Mouse (Mus musculus) hindbrain, postnatal 0 days (tissue): Measurements from ENCODE around the gene Krt84. TPM values are rescaled to one million over a fixed set of nuclear protein-coding genes. Genes with fewer than 3 reads are reported as not detected.
"Not testable (repeated sequence)": the region's sequence is repeated elsewhere in the genome, so short reads cannot be mapped to it uniquely, and the experiment has no call there.

ENCODE experiments used
- ATAC-seq: fragments of 200-750 bp; cut with Nextera tagmentation; 2 replicates; pipeline ENCODE4 v1.8.0; 2017; ENCODE audit warnings: mild to moderate bottlenecking, moderate TSS enrichment, moderate library complexity
- DNase-seq: peaks from one replicate; pipeline ENCODE4 v3.0.0-alpha.2; 2015; ENCODE audit warnings: low spot score
- H3K27ac ChIP-seq: fragments of 300-500 bp; sonication (generic); 2 replicates; pipeline ENCODE4 v1.5.1; 2014; ENCODE audit warnings: mild to moderate bottlenecking
- H3K27me3 ChIP-seq: fragments of 300-500 bp; sonication (generic); 2 replicates; pipeline ENCODE4 v1.6.1; 2014; ENCODE audit warnings: low read length, mixed read lengths; ENCODE audit not compliant: insufficient read depth
- H3K36me3 ChIP-seq: fragments of 300-500 bp; sonication (generic); 2 replicates; pipeline ENCODE4 v1.6.1; 2014; ENCODE audit warnings: low read length, mixed read lengths; ENCODE audit not compliant: insufficient read depth
- H3K4me1 ChIP-seq: fragments of 300-500 bp; sonication (generic); 2 replicates; pipeline ENCODE4 v1.6.1; 2014; ENCODE audit warnings: antibody characterized with exemption, low read length, mixed read lengths; ENCODE audit not compliant: insufficient read depth
- H3K4me2 ChIP-seq: fragments of 300-500 bp; sonication (generic); 2 replicates; pipeline ENCODE4 v1.6.1; 2014; ENCODE audit warnings: low read depth, mild to moderate bottlenecking, low read length, moderate library complexity, mixed read lengths
- H3K4me3 ChIP-seq: fragments of 300-500 bp; sonication (generic); 2 replicates; pipeline ENCODE4 v1.5.1; 2014; ENCODE audit warnings: low read length
- H3K9ac ChIP-seq: fragments of 300-500 bp; sonication (generic); replicated peaks from 2 replicates; pipeline ENCODE4 v1.6.1; 2014; ENCODE audit warnings: mild to moderate bottlenecking, low read length, moderate library complexity, mixed read lengths
- H3K9me3 ChIP-seq: fragments of 300-500 bp; sonication (generic); 2 replicates; pipeline ENCODE4 v1.6.1; 2016; ENCODE audit warnings: low read length, mixed read lengths
- CTCF ChIP-seq: IDR thresholded peaks from 2 replicates; pipeline ENCODE4 v1.5.1; 2016; ENCODE audit warnings: antibody characterized with exemption, control low read depth, low read depth
- WGBS: fragments of 180-500 bp; shearing (Covaris S2); extraction: QIAGEN DNeasy Blood & Tissue Kit; methylation state at CpG from one replicate; pipeline ENCODE4 v1.1.7; 2014; 5-methylcytosine and 5-hydroxymethylcytosine counted together
- polyA plus RNA-seq: library from polyadenylated mRNA; unstranded; fragments of >200 nt; fragmentation: Nextera tagmentation; extraction: Ambion mirVana; gene quantifications from 2 replicates; pipeline ENCODE4 v1.2.1, GENCODE M21; 2015
- total RNA-seq: library from RNA; depleted of rRNA; stranded (reverse); fragments of >200 nt; gene quantifications from 2 replicates; pipeline ENCODE4 v1.2.3, GENCODE M21; 2014

Krt84 gene
- total and polyA plus RNA-seq, 2 experiments from 2014 or later, result not detected

GRCm38 (mm10) chr15:101536054-101536850 is 3.6 kb upstream of the Krt84 start:
- Histone ChIP-seq H3K9ac (no peak overlapping the region), H3K27ac (no peak overlapping the region), H3K4me2 (no peak overlapping the region), H3K36me3 (no peaks in the 10 kb centered on the region), H3K4me1 (no peaks in the 10 kb centered on the region), H3K27me3 (no peaks in the 10 kb centered on the region), H3K4me3 (no peak overlapping the region), H3K9me3 (no peaks in the 10 kb centered on the region)
- DNase-seq, result no peak
- ATAC-seq, result no peak
- WGBS, result 62% methylated on average over 9 of the region's 9 CpGs
- no peak for TF ChIP-seq CTCF

DNA sequence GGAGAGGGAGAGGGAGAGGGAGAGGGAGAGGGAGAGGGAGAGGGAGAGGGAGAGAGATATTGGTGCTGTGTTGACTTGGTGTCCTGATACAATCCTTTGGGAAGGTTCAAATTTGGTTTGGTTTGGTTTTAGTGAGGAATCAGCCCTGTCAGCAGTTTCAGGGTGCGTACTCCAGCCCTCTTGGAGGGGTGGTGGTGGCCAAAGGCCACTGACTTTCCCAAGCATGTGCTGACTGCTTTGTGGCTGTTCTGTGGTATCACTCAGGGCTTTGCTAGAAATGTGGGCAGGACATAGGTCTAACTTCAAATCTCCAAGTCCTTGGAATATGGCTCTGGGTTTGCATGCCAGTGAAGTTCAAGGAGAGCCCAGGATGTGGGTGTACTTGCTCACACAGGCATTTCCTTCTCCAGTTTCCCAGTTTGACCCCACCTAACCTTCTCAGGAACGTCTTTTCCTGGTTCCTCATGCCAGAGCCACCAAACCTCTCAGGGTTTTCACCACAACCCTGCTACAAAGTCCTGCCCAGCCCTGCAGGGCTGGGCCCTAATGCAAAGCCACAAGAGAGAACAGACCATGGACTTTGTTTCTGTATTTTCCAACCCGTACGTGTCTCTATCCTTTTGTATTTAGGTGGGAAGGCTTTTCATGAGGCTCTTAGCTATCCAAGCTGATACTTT is 9.9 kb downstream of the Krt84 start:
- WGBS, result 82% methylated on average over 4 of the region's 4 CpGs
- Histone ChIP-seq H3K4me3 (no peak overlapping the region), H3K9me3 (no peaks in the 10 kb centered on the region), H3K4me2 (no peak overlapping the region), H3K27ac (no peak overlapping the region), H3K36me3 (no peaks in the 10 kb centered on the region), H3K4me1 (no peaks in the 10 kb centered on the region), H3K27me3 (no peaks in the 10 kb centered on the region; the same call in 1 of the 2 replicates), H3K9ac (no peak overlapping the region)
- no peak for TF ChIP-seq CTCF
- DNase-seq, result no peak
- no peak for ATAC-seq

DNA sequence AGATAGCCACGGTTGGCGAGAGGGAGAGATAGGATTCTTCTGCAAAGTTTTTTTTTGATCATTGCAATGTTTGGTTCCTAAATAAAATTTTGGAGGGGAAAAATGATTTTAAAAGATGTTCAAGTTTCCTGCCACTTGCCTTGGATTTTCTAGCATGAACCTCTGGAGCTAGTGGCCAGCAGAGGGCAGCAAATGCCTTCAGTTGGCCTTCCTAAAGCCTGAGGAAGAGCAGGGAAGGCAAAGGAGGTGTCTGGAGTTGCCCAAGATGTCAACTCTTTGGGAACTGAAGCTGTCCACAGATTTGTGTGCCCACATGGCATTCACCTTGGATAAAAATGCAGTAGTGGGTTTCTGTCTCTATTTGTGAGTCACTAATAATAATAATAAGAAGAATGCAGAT is 12.8 kb downstream of the Krt84 start:
- H3K9ac ChIP-seq, result no peak overlapping the region

DNA sequence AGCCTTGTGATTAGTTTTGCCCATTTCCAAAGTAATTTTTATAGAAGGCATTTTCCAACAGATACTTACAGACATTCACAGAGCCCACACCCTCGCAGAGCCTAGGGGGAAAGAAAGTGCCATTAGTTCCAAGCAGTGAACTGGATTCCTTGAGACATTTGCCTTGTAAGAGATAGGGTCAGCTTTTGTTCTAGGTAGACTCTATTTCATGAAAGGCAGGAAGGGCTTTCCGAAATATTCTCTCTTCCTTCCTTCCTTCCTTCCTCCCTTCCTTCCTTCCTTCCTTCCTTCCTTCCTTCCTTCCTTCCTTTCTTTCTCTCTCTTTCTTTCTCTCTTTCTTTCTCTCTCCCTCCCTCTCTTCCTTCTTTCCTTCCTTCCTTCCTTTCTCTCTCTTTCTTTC is 15.5 kb downstream of the Krt84 start, which contains the start of gene Gm49425:
Gene Gm49425, minus strand, starts transcription at position 101 of the 400 bp plus-strand sequence.
- not testable (repeated sequence) for ATAC-seq, H3K4me1 ChIP-seq, DNase-seq, H3K9me3 ChIP-seq, H3K9ac ChIP-seq, H3K27ac ChIP-seq, H3K4me3 ChIP-seq, H3K36me3 ChIP-seq, H3K4me2 ChIP-seq, H3K27me3 ChIP-seq
- 83% methylated on average over 2 of the region's 2 CpGs for WGBS

More for the DNA sequence above, 12.8 kb downstream of the Krt84 start:
- Histone ChIP-seq H3K4me1 (no peaks in the 10 kb centered on the region), H3K4me2 (no peak overlapping the region), H3K27ac (no peak overlapping the region), H3K36me3 (no peaks in the 10 kb centered on the region), H3K27me3 (no peaks in the 10 kb centered on the region; the same call in 1 of the 2 replicates), H3K4me3 (no peak overlapping the region), H3K9me3 (no peaks in the 10 kb centered on the region)
- DNase-seq, result peak; percentile 91
- 10% methylated on average over 2 of the region's 2 CpGs for WGBS
- no peak for ATAC-seq
- TF ChIP-seq CTCF, result peak; percentile 92

DNA sequence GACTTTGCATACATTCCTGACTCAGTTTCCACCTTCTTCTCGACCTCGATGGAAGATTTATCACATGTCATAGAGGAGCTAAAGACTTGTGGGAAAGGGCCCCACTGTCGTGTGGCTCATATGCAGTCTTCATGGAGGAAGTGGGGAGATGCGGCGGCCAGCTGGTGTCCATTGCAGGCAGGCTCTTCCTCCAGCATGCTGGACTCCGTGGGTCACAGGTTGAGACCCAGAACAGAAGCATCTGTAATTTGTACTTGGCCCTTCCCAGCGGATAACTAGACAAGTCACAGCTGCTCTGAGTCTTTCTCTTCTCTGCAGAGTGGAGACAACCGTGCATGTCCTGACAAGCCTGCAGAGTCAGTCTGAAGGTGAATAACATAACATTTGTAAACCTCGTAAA is 24.4 kb downstream of the Krt84 start:
- Histone ChIP-seq H3K9me3 (no peaks in the 10 kb centered on the region), H3K4me1 (peaks cover 4% of the 10 kb centered on the region; the same call in 1 of the 2 replicates), H3K9ac (no peak overlapping the region), H3K4me2 (no peak overlapping the region), H3K36me3 (no peaks in the 10 kb centered on the region), H3K4me3 (no peak overlapping the region), H3K27ac (no peak overlapping the region), H3K27me3 (no peaks in the 10 kb centered on the region)
- no peak for DNase-seq
- WGBS, result 85% methylated on average over 9 of the region's 9 CpGs
- no peak for ATAC-seq
- no peak for TF ChIP-seq CTCF

- no peak for DNase-seq
- no peak for ATAC-seq
- 52% methylated on average over 14 of the region's 14 CpGs for WGBS
Observed at GRCm38 (mm10) chr15:101506896-101507758, 25.5 kb downstream of the Krt84 start.

More at GRCm38 (mm10) chr15:101506896-101507758, 25.5 kb downstream of the Krt84 start:
- Histone ChIP-seq H3K36me3 (no peaks in the 10 kb centered on the region), H3K9me3 (no peaks in the 10 kb centered on the region), H3K27ac (no peak overlapping the region), H3K4me2 (no peak overlapping the region), H3K9ac (no peak overlapping the region), H3K27me3 (no peaks in the 10 kb centered on the region), H3K4me1 (peaks cover 4% of the 10 kb centered on the region; the same call in 1 of the 2 replicates), H3K4me3 (no peak overlapping the region)
- no peak for TF ChIP-seq CTCF
